Mouse (Mus musculus): ENCODE data around the gene Cenpj. TPM values are rescaled to one million over a fixed set of nuclear protein-coding genes. Genes with fewer than 3 reads are reported as not detected.

Cenpj gene
- polyA plus RNA-seq (2014; fragmentation: Nextera tagmentation; extraction: Ambion mirVana): 12.6 and 15.1 TPM in 2 replicates

GRCm38 (mm10) chr14:56575416-56575815 lies at the start of gene Cenpj, which contains the start of gene Parp4:
Gene Cenpj (minus strand): TSS chr14:56575425.
Gene Parp4 (plus strand): TSS chr14:56575619.
- Histone ChIP-seq H3K4me1 (ENCODE audit: control insufficient read depth, insufficient read depth, low read length) (peaks cover 2% of the 10 kb centered on the region; the same call in 1 of the 2 replicates), H3K27me3 (replicated peaks; ENCODE audit: control insufficient read depth, insufficient read depth, low read length) (no peaks in the 10 kb centered on the region; the same call in 1 of the 2 replicates), H3K4me3 (ENCODE audit: low read depth, low read length) (peak within 1 kb of the TSS; percentile 36), H3K4me2 (ENCODE audit: low read length) (peak within 1 kb of the TSS; percentile 59), H3K9ac (ENCODE audit: low read length) (peak within 1 kb of the TSS; percentile 62), H3K9me3 (replicated peaks; ENCODE audit: control insufficient read depth, low read length) (no peaks in the 10 kb centered on the region), H3K27ac (ENCODE audit: low read depth, low read length) (no peak within 1 kb of the TSS), H3K36me3 (ENCODE audit: control insufficient read depth, insufficient read depth, low read length) (no peaks in the 10 kb centered on the region)
- DNase-seq (ENCODE audit: low spot score) (peak; percentile 45), ATAC-seq (no peak)
- WGBS: under 1% methylated on average over 24 of the region's 24 CpGs

- 95% methylated on average over 8 of the region's 8 CpGs for WGBS
- no peak overlapping the region for H3K9ac ChIP-seq (ENCODE audit: low read length)
- DNase-seq (ENCODE audit: low spot score) (no peak), ATAC-seq (no peak)
- no peak overlapping the region for H3K4me2 ChIP-seq (ENCODE audit: low read length)
- H3K27me3 ChIP-seq (replicated peaks; ENCODE audit: control insufficient read depth, insufficient read depth, low read length): no peaks in the 10 kb centered on the region
- no peak overlapping the region for H3K4me3 ChIP-seq (ENCODE audit: low read depth, low read length)
- H3K9me3 ChIP-seq (replicated peaks; ENCODE audit: control insufficient read depth, low read length): no peaks in the 10 kb centered on the region
- H3K36me3 ChIP-seq (ENCODE audit: control insufficient read depth, insufficient read depth, low read length): no peaks in the 10 kb centered on the region
- no peak overlapping the region for H3K27ac ChIP-seq (ENCODE audit: low read depth, low read length)
- no peaks in the 10 kb centered on the region for H3K4me1 ChIP-seq (ENCODE audit: control insufficient read depth, insufficient read depth, low read length)
These were observed 45.2 kb upstream of the Cenpj start for GRCm38 (mm10) chr14:56620425-56620824.

GRCm38 (mm10) chr14:56617470-56617869 lies 42.2 kb upstream of the Cenpj start:
- Histone ChIP-seq H3K4me1 (ENCODE audit: control insufficient read depth, insufficient read depth, low read length) (no peaks in the 10 kb centered on the region), H3K4me3 (ENCODE audit: low read depth, low read length) (no peak overlapping the region), H3K36me3 (ENCODE audit: control insufficient read depth, insufficient read depth, low read length) (no peaks in the 10 kb centered on the region), H3K9me3 (replicated peaks; ENCODE audit: control insufficient read depth, low read length) (no peaks in the 10 kb centered on the region), H3K4me2 (ENCODE audit: low read length) (no peak overlapping the region), H3K9ac (ENCODE audit: low read length) (no peak overlapping the region), H3K27ac (ENCODE audit: low read depth, low read length) (no peak overlapping the region), H3K27me3 (replicated peaks; ENCODE audit: control insufficient read depth, insufficient read depth, low read length) (no peaks in the 10 kb centered on the region)
- DNase-seq (ENCODE audit: low spot score) (no peak), ATAC-seq (no peak)
- 83% methylated on average over 1 of the region's 1 CpGs for WGBS

GRCm38 (mm10) chr14:56613212-56613611 lies 38.0 kb upstream of the Cenpj start:
- H3K36me3 ChIP-seq (ENCODE audit: control insufficient read depth, insufficient read depth, low read length): no peaks in the 10 kb centered on the region
- H3K27ac ChIP-seq (ENCODE audit: low read depth, low read length): no peak overlapping the region
- DNase-seq (ENCODE audit: low spot score) (no peak), ATAC-seq (no peak)
- no peak overlapping the region for H3K4me3 ChIP-seq (ENCODE audit: low read depth, low read length)
- H3K27me3 ChIP-seq (replicated peaks; ENCODE audit: control insufficient read depth, insufficient read depth, low read length): no peaks in the 10 kb centered on the region
- no peak overlapping the region for H3K4me2 ChIP-seq (ENCODE audit: low read length)
- H3K9ac ChIP-seq (ENCODE audit: low read length): no peak overlapping the region
- H3K4me1 ChIP-seq (ENCODE audit: control insufficient read depth, insufficient read depth, low read length): no peaks in the 10 kb centered on the region
- H3K9me3 ChIP-seq (replicated peaks; ENCODE audit: control insufficient read depth, low read length): no peaks in the 10 kb centered on the region
- WGBS: 90% methylated on average over 3 of the region's 3 CpGs

- Histone ChIP-seq H3K27me3 (replicated peaks; ENCODE audit: control insufficient read depth, insufficient read depth, low read length) (no peaks in the 10 kb centered on the region), H3K9ac (ENCODE audit: low read length) (no peak overlapping the region), H3K4me3 (ENCODE audit: low read depth, low read length) (no peak overlapping the region), H3K4me1 (ENCODE audit: control insufficient read depth, insufficient read depth, low read length) (no peaks in the 10 kb centered on the region), H3K9me3 (replicated peaks; ENCODE audit: control insufficient read depth, low read length) (no peaks in the 10 kb centered on the region), H3K27ac (ENCODE audit: low read depth, low read length) (no peak overlapping the region), H3K36me3 (ENCODE audit: control insufficient read depth, insufficient read depth, low read length) (no peaks in the 10 kb centered on the region), H3K4me2 (ENCODE audit: low read length) (no peak overlapping the region)
- ATAC-seq: no peak
- no peak for DNase-seq (ENCODE audit: low spot score)
- WGBS: 87% methylated on average over 4 of the region's 4 CpGs
These were observed 29.9 kb upstream of the Cenpj start for GRCm38 (mm10) chr14:56605136-56605535.

GRCm38 (mm10) chr14:56604438-56604837 lies 29.2 kb upstream of the Cenpj start:
- Histone ChIP-seq H3K4me3 (ENCODE audit: low read depth, low read length) (no peak overlapping the region), H3K9me3 (replicated peaks; ENCODE audit: control insufficient read depth, low read length) (no peaks in the 10 kb centered on the region), H3K27ac (ENCODE audit: low read depth, low read length) (no peak overlapping the region), H3K4me1 (ENCODE audit: control insufficient read depth, insufficient read depth, low read length) (no peaks in the 10 kb centered on the region), H3K9ac (ENCODE audit: low read length) (no peak overlapping the region), H3K4me2 (ENCODE audit: low read length) (no peak overlapping the region), H3K27me3 (replicated peaks; ENCODE audit: control insufficient read depth, insufficient read depth, low read length) (no peaks in the 10 kb centered on the region), H3K36me3 (ENCODE audit: control insufficient read depth, insufficient read depth, low read length) (no peaks in the 10 kb centered on the region)
- 92% methylated on average over 5 of the region's 5 CpGs for WGBS
- DNase-seq (ENCODE audit: low spot score): no peak
- ATAC-seq: no peak

GRCm38 (mm10) chr14:56602069-56602468 lies 26.8 kb upstream of the Cenpj start:
- ATAC-seq (peak; percentile 72; the same call in 1 of the 2 replicates), DNase-seq (ENCODE audit: low spot score) (peak; percentile 71)
- Histone ChIP-seq H3K9ac (ENCODE audit: low read length) (no peak overlapping the region), H3K4me1 (ENCODE audit: control insufficient read depth, insufficient read depth, low read length) (no peaks in the 10 kb centered on the region), H3K27ac (ENCODE audit: low read depth, low read length) (no peak overlapping the region), H3K9me3 (replicated peaks; ENCODE audit: control insufficient read depth, low read length) (no peaks in the 10 kb centered on the region), H3K4me3 (ENCODE audit: low read depth, low read length) (no peak overlapping the region), H3K27me3 (replicated peaks; ENCODE audit: control insufficient read depth, insufficient read depth, low read length) (no peaks in the 10 kb centered on the region), H3K36me3 (ENCODE audit: control insufficient read depth, insufficient read depth, low read length) (no peaks in the 10 kb centered on the region), H3K4me2 (ENCODE audit: low read length) (no peak overlapping the region)
- 78% methylated on average over 9 of the region's 9 CpGs for WGBS

- 43% methylated on average over 6 of the region's 6 CpGs for WGBS
- Histone ChIP-seq H3K4me3 (ENCODE audit: low read depth, low read length) (no peak overlapping the region), H3K27me3 (replicated peaks; ENCODE audit: control insufficient read depth, insufficient read depth, low read length) (no peaks in the 10 kb centered on the region), H3K9ac (ENCODE audit: low read length) (no peak overlapping the region), H3K4me2 (ENCODE audit: low read length) (no peak overlapping the region), H3K4me1 (ENCODE audit: control insufficient read depth, insufficient read depth, low read length) (no peaks in the 10 kb centered on the region), H3K27ac (ENCODE audit: low read depth, low read length) (no peak overlapping the region), H3K36me3 (ENCODE audit: control insufficient read depth, insufficient read depth, low read length) (no peaks in the 10 kb centered on the region), H3K9me3 (replicated peaks; ENCODE audit: control insufficient read depth, low read length) (no peaks in the 10 kb centered on the region)
- peak; percentile 47 for DNase-seq (ENCODE audit: low spot score)
- ATAC-seq: 0 out of 2 replicates have a peak, but pooled peaks have one; percentile 26
These were observed 23.5 kb upstream of the Cenpj start for GRCm38 (mm10) chr14:56598759-56599158.

- 92% methylated on average over 1 of the region's 1 CpGs for WGBS
These were observed 19.6 kb upstream of the Cenpj start for GRCm38 (mm10) chr14:56594811-56595210.

More at GRCm38 (mm10) chr14:56594811-56595210, 19.6 kb upstream of the Cenpj start:
- Histone ChIP-seq H3K36me3 (ENCODE audit: control insufficient read depth, insufficient read depth, low read length) (no peaks in the 10 kb centered on the region), H3K4me1 (ENCODE audit: control insufficient read depth, insufficient read depth, low read length) (no peaks in the 10 kb centered on the region), H3K27me3 (replicated peaks; ENCODE audit: control insufficient read depth, insufficient read depth, low read length) (no peaks in the 10 kb centered on the region), H3K27ac (ENCODE audit: low read depth, low read length) (no peak overlapping the region), H3K9me3 (replicated peaks; ENCODE audit: control insufficient read depth, low read length) (no peaks in the 10 kb centered on the region), H3K4me2 (ENCODE audit: low read length) (no peak overlapping the region), H3K9ac (ENCODE audit: low read length) (no peak overlapping the region), H3K4me3 (ENCODE audit: low read depth, low read length) (no peak overlapping the region)
- no peak for ATAC-seq
- DNase-seq (ENCODE audit: low spot score): no peak
